Mouse (Mus musculus): ENCODE data around the gene Cox6a1.
"Not testable (repeated sequence)": the region's sequence is repeated elsewhere in the genome, so short reads cannot be mapped to it uniquely, and the experiment has no call there.

Cox6a1 gene

DNA sequence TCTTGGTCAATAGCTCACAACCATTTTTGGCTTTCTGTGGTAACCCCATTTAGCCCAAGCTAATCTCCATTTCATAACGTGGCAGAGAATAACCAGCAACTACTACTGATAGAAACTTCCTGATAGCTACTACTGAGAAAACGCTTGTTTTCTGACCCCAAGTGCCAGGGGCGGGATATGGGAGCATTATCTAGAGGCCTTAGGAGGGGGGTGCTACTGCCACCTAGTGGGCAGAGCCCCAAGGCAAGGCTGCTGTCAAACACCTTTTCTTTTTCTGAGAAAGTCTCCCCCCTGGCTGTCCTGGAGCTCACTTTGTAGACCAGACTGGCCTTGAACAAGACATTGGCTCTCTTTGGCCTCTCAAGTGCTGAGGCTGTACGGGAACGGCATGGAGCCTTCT is 1.2 kb downstream of the Cox6a1 start:
- peak; percentile 87 for DNase-seq (ENCODE audit: low read depth, low spot score)

DNA sequence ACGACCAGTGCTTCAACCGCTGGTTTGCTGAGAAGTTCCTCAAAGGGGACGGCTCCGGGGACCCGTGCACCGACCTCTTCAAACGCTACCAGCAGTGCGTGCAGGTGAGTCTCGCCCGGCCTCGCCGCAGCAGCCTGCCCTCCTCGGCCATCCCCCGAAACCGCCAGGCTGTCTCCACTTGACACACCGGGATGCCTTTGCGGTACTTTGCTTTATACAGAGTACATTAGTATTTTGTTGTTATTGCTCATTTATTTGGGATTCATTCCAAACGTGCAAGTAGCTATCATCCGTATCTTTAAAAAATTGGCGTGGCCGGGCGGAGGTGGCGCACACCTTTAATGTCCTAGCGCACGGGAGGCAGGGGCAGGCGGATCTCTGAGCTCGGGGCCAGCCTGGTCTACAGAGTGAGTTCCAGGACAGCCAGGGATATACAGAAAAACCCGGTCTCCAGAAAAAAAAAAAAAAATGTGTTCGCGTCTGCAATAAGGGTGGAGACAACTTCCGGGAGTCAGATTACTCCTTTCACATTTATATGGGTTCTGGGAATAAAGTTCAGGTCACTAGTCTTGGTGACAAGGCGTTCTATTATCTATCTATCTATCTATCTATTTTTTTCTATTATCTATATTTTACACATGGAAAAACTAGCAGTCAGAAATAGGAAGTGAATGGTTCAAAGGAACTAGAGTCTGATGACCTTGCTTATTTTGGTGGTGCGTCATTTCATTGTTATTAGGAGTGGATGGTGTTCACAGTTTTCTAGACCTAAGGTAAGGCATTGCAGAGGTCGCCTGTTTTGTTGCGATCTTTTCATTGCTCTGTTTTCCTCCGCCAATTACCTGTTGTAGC is 7.2 kb downstream of the Cox6a1 start:
- no peak for DNase-seq (ENCODE audit: low read depth, low spot score)

GRCm38 (mm10) chr5:115340577-115341313 is 8.0 kb downstream of the Cox6a1 start, which contains the start of the genes Gatc and Triap1:
Gatc (minus strand) TSS chr5:115341178.
Triap1 (plus strand) TSS chr5:115341225.
- peak; percentile 91 for DNase-seq (ENCODE audit: low read depth, low spot score)

DNA sequence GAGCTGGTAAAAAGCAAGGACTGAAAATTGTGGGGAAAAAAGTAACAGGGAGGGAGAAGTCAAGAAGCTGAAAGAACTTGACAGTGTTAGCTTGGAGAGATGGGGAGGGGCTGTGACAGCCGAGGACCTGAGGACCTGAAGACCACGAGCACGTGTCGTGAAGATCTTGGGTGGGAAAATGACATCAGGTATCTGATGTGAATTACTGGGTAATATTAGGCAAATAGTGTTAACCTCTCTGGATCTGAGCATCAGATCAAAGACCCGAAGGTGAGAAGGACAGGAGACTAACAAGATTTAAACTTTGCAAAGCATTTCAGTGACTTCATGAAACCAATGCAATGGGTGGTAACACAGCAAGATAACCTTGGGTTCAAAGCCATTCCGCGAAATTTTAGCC is 8.8 kb downstream of the Cox6a1 start:
- DNase-seq (ENCODE audit: low read depth, low spot score) = no peak

- DNase-seq (ENCODE audit: low read depth, low spot score) = no peak
Observed at GRCm38 (mm10) chr5:115333626-115334025, 15.2 kb downstream of the Cox6a1 start.

- no peak for DNase-seq (ENCODE audit: low read depth, low spot score)
Observed at GRCm38 (mm10) chr5:115330955-115331354, 17.8 kb downstream of the Cox6a1 start.

GRCm38 (mm10) chr5:115327610-115328548 is 20.9 kb downstream of the Cox6a1 start:
- no peak for DNase-seq (ENCODE audit: low read depth, low spot score)

GRCm38 (mm10) chr5:115326875-115327609 is 21.7 kb downstream of the Cox6a1 start, which contains the start of gene Srsf9:
Srsf9 (plus strand) TSS chr5:115327177.
- peak; percentile 95 for DNase-seq (ENCODE audit: low read depth, low spot score)

DNA sequence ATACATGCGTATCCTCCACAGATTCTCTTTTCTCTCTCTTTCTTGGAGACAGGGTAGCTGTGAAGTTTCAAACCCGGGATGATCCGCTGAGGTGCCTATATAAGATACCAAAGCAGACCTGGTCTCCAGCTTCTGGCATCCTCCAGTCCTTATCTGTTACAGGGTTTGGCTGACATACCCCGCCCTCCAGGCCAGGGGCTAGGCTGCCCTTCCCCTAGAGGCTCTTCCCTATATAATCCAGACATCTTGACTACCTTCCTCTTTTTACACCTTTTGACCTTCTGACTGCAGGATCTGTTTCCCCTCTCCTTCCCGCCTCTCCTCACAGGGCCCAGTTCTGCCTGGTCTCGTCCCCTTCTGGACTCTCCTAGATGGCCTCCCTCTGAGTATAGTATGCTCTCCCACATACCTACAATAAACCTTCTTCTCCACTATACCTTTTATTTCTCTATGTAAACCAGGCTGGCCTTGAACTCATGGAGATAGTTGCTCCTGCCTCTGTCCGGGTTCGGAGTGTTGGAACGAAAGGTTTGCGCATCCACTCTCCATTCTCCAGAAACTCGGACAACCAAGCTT is 22.4 kb downstream of the Cox6a1 start:
- no peak for DNase-seq (ENCODE audit: low read depth, low spot score)

- DNase-seq (ENCODE audit: low read depth, low spot score) = peak; percentile 47
Observed at GRCm38 (mm10) chr5:115319004-115319940, 29.5 kb downstream of the Cox6a1 start.

DNA sequence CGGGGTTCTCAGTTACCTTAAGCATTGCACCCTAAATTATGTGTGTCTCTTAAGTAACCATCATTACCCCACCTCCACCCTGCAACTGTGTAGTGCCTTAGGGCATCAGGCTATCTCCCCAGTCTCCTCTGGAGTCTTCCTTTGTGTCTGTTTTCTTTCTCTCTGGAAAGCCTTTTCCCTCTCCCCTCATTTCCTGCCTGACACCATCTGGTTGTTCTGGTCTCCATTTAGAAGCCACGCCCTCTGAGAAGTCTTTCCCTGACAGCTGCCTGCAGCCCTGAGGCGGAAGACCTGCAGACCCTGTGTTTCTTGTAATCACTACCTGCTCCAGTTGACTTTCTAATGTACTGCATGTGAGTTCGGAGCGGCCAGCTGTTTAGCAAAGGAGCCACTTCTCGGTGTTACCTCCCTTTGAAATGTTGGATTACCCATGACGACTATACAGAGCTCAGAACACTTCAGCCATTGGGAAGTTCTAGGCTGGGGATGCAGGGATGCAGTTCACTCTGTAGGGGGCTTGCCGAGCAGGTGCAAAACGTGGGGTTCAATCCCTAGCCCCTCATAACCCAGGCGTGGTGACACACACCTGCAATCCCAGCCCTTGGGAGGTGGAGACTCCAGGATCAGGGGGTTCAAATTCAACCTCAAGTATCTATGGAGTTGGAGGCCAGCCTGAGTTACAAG is 31.0 kb downstream of the Cox6a1 start:
- no peak for DNase-seq (ENCODE audit: low read depth, low spot score)

- no peak for DNase-seq (ENCODE audit: low read depth, low spot score)
Observed at GRCm38 (mm10) chr5:115316968-115317644, 31.7 kb downstream of the Cox6a1 start.

GRCm38 (mm10) chr5:115313668-115313943 is 35.2 kb downstream of the Cox6a1 start:
- DNase-seq (ENCODE audit: low read depth, low spot score) = peak; percentile 52

- DNase-seq (ENCODE audit: low read depth, low spot score) = peak; percentile 37
Observed at GRCm38 (mm10) chr5:115312816-115313667, 35.7 kb downstream of the Cox6a1 start.

- DNase-seq (ENCODE audit: low read depth, low spot score) = no peak
Observed at GRCm38 (mm10) chr5:115312354-115312753, 36.4 kb downstream of the Cox6a1 start.

- DNase-seq (ENCODE audit: low read depth, low spot score) = not testable (repeated sequence)
Observed at GRCm38 (mm10) chr5:115302190-115302589, 46.6 kb downstream of the Cox6a1 start.

DNA sequence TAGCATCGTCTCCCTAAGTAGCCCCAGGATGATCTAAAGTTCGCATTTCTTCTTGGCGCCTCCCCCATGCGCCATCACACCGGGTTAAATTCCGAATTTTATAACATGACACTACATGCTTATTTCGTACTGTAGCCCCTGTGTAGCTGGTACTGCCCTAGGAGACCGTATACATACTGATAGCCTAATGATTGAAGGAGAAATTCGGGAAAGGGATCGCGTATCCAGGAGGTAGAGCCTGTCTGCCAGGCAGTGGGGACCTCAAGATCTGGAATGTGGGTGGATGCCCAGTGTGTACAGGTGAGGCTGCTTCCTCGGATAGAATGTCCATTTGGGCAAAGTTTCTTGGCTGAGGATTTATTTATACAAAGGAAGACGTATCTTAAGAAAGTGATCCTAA is 47.2 kb downstream of the Cox6a1 start:
- DNase-seq (ENCODE audit: low read depth, low spot score) = no peak

Data from CD4-positive helper T cell, adult 2 months (primary cell).